Mouse (Mus musculus): ENCODE results near the gene Aff4.

- TF ChIP-seq CTCF (IDR thresholded peaks at IDR 0.05; ENCODE audit: low read depth, low read length) (no peak), POLR2AphosphoS5 (IDR thresholded peaks at IDR 0.05; ENCODE audit: insufficient replicate concordance, low read depth, low read length) (no peak), GATA1 (IDR thresholded peaks at IDR 0.05; ENCODE audit: borderline replicate concordance, low read length) (no peak), TAL1 (conservative IDR thresholded peaks at IDR 0.05; ENCODE audit: low read depth, low read length) (no peak), GATA2 (IDR thresholded peaks at IDR 0.05; ENCODE audit: borderline replicate concordance, low read depth, low read length) (no peak)
These were observed 85.7 kb downstream of the Aff4 start for GRCm38 (mm10) chr11:53436338-53436737.

Data from G1E (cell line).